Mouse (Mus musculus) cerebellum, postnatal 10 days (tissue): Measurements from ENCODE around the gene Amy2a5.
"Not testable (repeated sequence)": the region's sequence is repeated elsewhere in the genome, so short reads cannot be mapped to it uniquely, and the experiment has no call there.

Source experiments
- DNase-seq, 2 experiments: peaks; one replicate each; pipeline ENCODE4 v3.0.0; 2021; ENCODE audit warnings: mixed read lengths in 2 of 2

Amy2a5 gene

DNA sequence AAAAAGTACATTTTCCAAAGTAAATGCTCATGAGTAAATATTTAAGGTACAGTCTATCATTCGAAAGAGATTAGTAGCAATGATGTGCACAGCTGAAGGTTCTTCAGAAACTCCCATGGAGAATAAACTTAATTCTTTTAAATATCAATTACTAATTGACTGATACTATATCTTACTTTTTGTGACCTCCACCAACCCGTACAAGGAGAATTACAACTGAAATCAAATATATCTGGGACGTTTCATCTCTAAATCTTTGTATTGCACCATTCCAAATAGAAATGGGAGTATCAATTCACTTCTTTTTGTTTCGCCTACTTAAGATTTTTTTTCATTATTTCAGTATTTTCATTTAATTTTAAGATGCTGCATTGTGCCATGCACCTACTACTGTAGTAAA lies at the start of gene Amy2a5:
Gene Amy2a5, minus strand, starts transcription at position 101 of the 400 bp plus-strand sequence.
- DNase-seq: not testable (repeated sequence)

DNA sequence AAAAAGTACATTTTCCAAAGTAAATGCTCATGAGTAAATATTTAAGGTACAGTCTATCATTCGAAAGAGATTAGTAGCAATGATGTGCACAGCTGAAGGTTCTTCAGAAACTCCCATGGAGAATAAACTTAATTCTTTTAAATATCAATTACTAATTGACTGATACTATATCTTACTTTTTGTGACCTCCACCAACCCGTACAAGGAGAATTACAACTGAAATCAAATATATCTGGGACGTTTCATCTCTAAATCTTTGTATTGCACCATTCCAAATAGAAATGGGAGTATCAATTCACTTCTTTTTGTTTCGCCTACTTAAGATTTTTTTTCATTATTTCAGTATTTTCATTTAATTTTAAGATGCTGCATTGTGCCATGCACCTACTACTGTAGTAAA lies 32.7 kb upstream of the Amy2a5 start, which contains the start of gene Amy2a4:
Gene Amy2a4, minus strand, starts transcription at position 101 of the 400 bp plus-strand sequence.
- DNase-seq: not testable (repeated sequence)

DNA sequence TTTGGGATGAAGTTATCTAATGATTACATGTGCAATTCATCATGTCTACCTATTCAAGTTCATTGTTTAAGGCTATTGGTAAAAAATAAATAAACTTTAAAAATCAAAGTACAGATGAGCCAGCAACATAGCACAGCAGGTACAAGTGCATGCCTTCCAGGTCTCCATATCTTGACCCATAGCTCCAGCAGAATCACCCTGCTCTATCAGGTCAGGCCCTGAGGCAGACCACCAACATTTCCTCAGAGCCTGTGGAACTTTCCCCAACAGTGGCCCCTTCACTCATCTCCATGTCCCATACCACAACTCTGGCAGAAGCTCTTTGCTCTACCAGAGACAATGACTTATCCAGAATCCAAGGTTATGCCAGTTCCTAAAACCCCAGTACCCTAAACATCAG lies 21.6 kb upstream of the Amy2a5 start:
- DNase-seq: not testable (repeated sequence)

DNA sequence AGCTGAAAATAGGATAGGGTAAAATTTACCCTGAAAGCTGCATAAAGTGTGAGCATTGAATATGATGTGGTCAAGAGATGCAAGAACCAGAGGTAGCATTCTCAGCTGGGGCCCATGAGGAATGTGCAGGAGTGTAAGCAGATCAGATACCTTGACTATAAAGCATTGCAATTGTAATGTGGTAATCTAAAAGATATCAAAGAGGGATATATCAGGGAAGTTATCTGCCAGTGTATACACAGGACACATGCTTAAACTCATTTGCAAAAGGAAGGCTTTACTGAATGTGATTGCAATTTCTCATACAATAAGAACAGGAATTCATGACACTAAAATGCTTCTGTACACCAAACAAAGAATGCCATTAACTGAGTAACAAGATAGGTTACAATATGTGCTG lies 20.9 kb upstream of the Amy2a5 start:
- DNase-seq: not testable (repeated sequence)

DNA sequence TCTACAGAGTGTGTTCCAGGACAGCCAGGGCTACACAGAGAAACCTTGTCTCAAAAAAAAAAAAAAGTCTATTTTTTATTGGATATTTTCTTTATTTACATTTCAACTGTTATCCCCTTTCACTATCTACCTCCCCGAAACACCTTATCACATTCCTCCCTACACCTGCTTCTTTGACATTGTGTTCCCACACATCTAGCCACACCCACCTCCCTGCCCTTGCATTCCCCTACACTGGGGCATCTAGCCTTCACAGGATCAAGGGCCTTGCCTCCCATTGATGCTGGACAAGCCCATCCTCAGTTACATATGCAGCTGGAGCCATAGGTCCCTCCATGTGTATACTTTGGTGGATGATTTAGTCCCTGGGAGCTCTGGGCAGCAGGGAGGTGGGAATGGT lies 31.5 kb downstream of the Amy2a5 start:
- DNase-seq: no peak
